Mouse (Mus musculus) stomach, embryonic 15.5 days (tissue): Measurements from ENCODE around the gene Mfap3l. TPM values are rescaled to one million over a fixed set of nuclear protein-coding genes. Genes with fewer than 3 reads are reported as not detected.
A peak's percentile ranks its signal among the peaks of the same experiment; 100 is the strongest.
"Not testable (repeated sequence)": the region's sequence is repeated elsewhere in the genome, so short reads cannot be mapped to it uniquely, and the experiment has no call there.

ENCODE experiments used
- ATAC-seq: fragments of 200-750 bp; cut with Nextera tagmentation; 2 replicates; pipeline ENCODE4 v1.8.0; 2017; ENCODE audit warnings: low read depth, moderate number of reproducible peaks, moderate TSS enrichment; ENCODE audit not compliant: insufficient read depth, low FRiP score
- H3K27ac ChIP-seq: fragments of 300-500 bp; sonication (generic); 2 replicates; pipeline ENCODE4 v1.5.1; 2015; ENCODE audit warnings: mild to moderate bottlenecking, inconsistent platforms
- H3K27me3 ChIP-seq: fragments of 300-500 bp; sonication (generic); replicated peaks from 2 replicates; pipeline ENCODE4 v1.6.1; 2015; ENCODE audit warnings: inconsistent platforms
- H3K36me3 ChIP-seq: fragments of 300-500 bp; sonication (generic); 2 replicates; pipeline ENCODE4 v1.6.1; 2015; ENCODE audit warnings: inconsistent platforms
- H3K4me1 ChIP-seq: fragments of 300-500 bp; sonication (generic); 2 replicates; pipeline ENCODE4 v1.6.1; 2015; ENCODE audit warnings: inconsistent platforms
- H3K4me2 ChIP-seq: fragments of 300-500 bp; sonication (generic); 2 replicates; pipeline ENCODE4 v1.6.1; 2015; ENCODE audit warnings: mild to moderate bottlenecking, inconsistent platforms
- H3K4me3 ChIP-seq: fragments of 300-500 bp; sonication (generic); replicated peaks from 2 replicates; pipeline ENCODE4 v1.5.1; 2015; ENCODE audit warnings: inconsistent platforms
- H3K9ac ChIP-seq: fragments of 300-500 bp; sonication (generic); 2 replicates; pipeline ENCODE4 v1.6.1; 2015; ENCODE audit warnings: inconsistent platforms
- H3K9me3 ChIP-seq: fragments of 300-500 bp; sonication (generic); 2 replicates; pipeline ENCODE4 v1.6.1; 2016; ENCODE audit warnings: inconsistent platforms
- WGBS: fragments of 180-500 bp; shearing (Covaris S2); methylation state at CpG from one replicate; pipeline ENCODE4 v1.1.7; 2015; 5-methylcytosine and 5-hydroxymethylcytosine counted together
- polyA plus RNA-seq: library from polyadenylated mRNA; unstranded; fragments of >200 nt; fragmentation: Nextera tagmentation; extraction: Ambion mirVana; gene quantifications from 2 replicates; pipeline ENCODE4 v1.2.1, GENCODE M21; 2015

The Mfap3l gene
- 0.92 and 0.94 TPM in 2 replicates for polyA plus RNA-seq

GRCm38 (mm10) chr8:60632250-60632932, at the start of gene Mfap3l:
Gene Mfap3l (plus strand): TSS chr8:60632827.
- Histone ChIP-seq H3K27ac (no peak within 1 kb of the TSS), H3K9ac (peak within 1 kb of the TSS; percentile 11; the same call in 1 of the 2 replicates), H3K4me3 (peak within 1 kb of the TSS; percentile 55), H3K4me2 (peak within 1 kb of the TSS; percentile 96), H3K36me3 (no peaks in the 10 kb centered on the region), H3K4me1 (peaks cover 8% of the 10 kb centered on the region), H3K27me3 (peaks cover 16% of the 10 kb centered on the region), H3K9me3 (no peaks in the 10 kb centered on the region)
- ATAC-seq = peak; percentile 99
- WGBS = under 1% methylated on average over 60 of the region's 60 CpGs

- 65% methylated on average over 2 of the region's 2 CpGs for WGBS
- Histone ChIP-seq H3K4me1 (no peaks in the 10 kb centered on the region), H3K36me3 (no peaks in the 10 kb centered on the region), H3K9me3 (no peaks in the 10 kb centered on the region), H3K27me3 (no peaks in the 10 kb centered on the region), H3K4me2 (no peak overlapping the region), H3K4me3 (no peak overlapping the region), H3K27ac (no peak overlapping the region), H3K9ac (no peak overlapping the region)
- ATAC-seq = no peak
Measured at GRCm38 (mm10) chr8:60583369-60583768, 49.3 kb upstream of the Mfap3l start.

DNA sequence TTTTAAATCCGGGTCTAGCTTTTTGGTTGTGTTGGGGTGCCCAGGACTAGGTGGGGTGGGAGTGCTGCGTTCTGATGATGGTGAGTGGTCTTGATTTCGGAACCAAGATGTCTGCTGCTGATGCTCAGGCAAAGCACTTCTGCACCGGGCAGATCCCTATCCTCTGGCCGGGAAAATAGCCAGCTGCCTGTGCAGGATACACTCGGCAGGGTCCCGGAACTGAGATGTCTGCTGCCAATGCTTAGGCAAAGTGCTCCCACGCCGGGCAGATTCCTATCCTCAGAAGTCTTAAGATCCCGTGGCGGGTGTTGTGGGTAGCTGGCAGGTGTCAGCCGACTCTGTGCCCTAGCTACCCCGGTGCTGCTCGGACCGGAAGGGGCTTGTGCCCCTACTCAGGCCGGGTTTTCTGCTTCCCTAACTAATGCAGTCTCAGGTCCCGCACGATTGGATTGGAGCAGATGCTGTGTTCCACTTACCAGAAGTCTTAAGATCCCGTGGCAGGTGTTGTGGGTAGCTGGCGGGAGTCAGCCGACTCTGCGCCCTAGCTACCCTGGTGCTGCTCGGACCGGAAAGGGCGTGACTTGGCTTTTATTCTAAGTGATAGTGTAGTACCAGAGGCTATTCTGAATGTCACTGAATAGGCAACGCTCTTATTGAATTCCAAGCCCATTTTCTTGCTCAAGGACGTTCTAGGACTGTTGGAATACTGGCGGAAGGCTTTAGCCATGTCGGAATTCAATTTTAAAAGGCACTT, 41.1 kb upstream of the Mfap3l start:
- H3K4me2 ChIP-seq, H3K36me3 ChIP-seq, H3K27ac ChIP-seq, H3K27me3 ChIP-seq, H3K9ac ChIP-seq, H3K9me3 ChIP-seq, ATAC-seq, H3K4me3 ChIP-seq, H3K4me1 ChIP-seq: not testable (repeated sequence)
- 85% methylated on average over 29 of the region's 29 CpGs for WGBS

DNA sequence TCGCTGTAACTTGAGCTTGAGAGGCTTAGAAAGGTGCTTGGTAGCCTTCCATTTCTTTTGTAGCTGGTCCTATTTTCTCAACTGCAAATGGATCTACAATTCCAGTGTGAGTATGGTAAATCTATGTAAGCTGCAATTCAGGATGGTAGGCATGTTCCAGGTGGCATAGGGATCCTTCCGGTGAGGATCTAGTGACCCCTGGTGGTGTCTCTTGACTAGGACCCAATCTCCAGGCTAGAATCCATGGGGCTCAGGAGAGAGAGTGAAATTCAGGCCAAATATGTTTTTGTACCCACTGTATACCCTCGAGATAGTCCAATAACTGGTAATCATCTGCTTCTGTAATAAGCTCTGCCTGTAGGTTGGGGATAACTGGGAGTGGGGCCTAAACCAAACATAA, 37.9 kb upstream of the Mfap3l start:
- ATAC-seq = no peak
- Histone ChIP-seq H3K36me3 (no peaks in the 10 kb centered on the region), H3K4me3 (no peak overlapping the region), H3K4me2 (no peak overlapping the region), H3K27me3 (no peaks in the 10 kb centered on the region), H3K9ac (no peak overlapping the region), H3K9me3 (no peaks in the 10 kb centered on the region), H3K27ac (no peak overlapping the region), H3K4me1 (no peaks in the 10 kb centered on the region)
- 69% methylated on average over 3 of the region's 3 CpGs for WGBS

- Histone ChIP-seq H3K27me3 (no peaks in the 10 kb centered on the region), H3K4me1 (no peaks in the 10 kb centered on the region), H3K4me3 (no peak overlapping the region), H3K4me2 (no peak overlapping the region), H3K9me3 (no peaks in the 10 kb centered on the region), H3K27ac (no peak overlapping the region), H3K36me3 (no peaks in the 10 kb centered on the region), H3K9ac (no peak overlapping the region)
- no peak for ATAC-seq
Measured at GRCm38 (mm10) chr8:60611580-60612111, 21.0 kb upstream of the Mfap3l start.

GRCm38 (mm10) chr8:60616928-60617327, 15.7 kb upstream of the Mfap3l start:
- H3K27me3 ChIP-seq = no peaks in the 10 kb centered on the region
- no peaks in the 10 kb centered on the region for H3K9me3 ChIP-seq
- no peaks in the 10 kb centered on the region for H3K36me3 ChIP-seq
- WGBS = 33% methylated on average over 2 of the region's 2 CpGs
- H3K27ac ChIP-seq = no peak overlapping the region
- H3K9ac ChIP-seq = no peak overlapping the region
- no peak overlapping the region for H3K4me3 ChIP-seq
- ATAC-seq = no peak
- no peaks in the 10 kb centered on the region for H3K4me1 ChIP-seq
- H3K4me2 ChIP-seq = no peak overlapping the region

DNA sequence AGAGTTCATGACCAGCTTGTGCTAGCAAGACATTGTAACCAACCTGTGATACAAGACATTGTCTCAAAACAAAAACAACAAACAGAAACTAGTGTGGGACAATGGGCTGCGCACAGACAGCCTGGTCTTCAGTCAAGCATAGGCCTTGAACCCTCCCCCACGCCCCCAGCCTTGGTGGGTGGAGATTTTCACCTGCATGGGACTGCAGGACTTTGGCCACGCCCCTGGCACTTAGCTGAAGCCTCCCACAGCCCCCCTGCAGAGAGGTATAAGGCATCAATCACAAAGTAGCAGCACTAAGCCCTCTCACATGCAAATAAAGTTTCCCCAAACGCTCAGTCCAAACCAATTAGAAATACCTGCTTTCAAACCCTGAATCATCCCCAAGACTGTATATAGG, 11.1 kb upstream of the Mfap3l start:
- Histone ChIP-seq H3K27ac (no peak overlapping the region), H3K4me3 (no peak overlapping the region), H3K36me3 (no peaks in the 10 kb centered on the region), H3K4me2 (no peak overlapping the region), H3K9me3 (no peaks in the 10 kb centered on the region), H3K4me1 (no peaks in the 10 kb centered on the region), H3K27me3 (no peaks in the 10 kb centered on the region), H3K9ac (no peak overlapping the region)
- no peak for ATAC-seq
- WGBS = 70% methylated on average over 4 of the region's 4 CpGs

GRCm38 (mm10) chr8:60622056-60622455, 10.6 kb upstream of the Mfap3l start:
- Histone ChIP-seq H3K4me3 (no peak overlapping the region), H3K4me1 (no peaks in the 10 kb centered on the region), H3K27ac (no peak overlapping the region), H3K27me3 (no peaks in the 10 kb centered on the region), H3K9me3 (no peaks in the 10 kb centered on the region), H3K9ac (no peak overlapping the region), H3K4me2 (no peak overlapping the region), H3K36me3 (no peaks in the 10 kb centered on the region)
- no peak for ATAC-seq
- 84% methylated on average over 12 of the region's 12 CpGs for WGBS

- H3K27ac ChIP-seq = no peak overlapping the region
- H3K4me2 ChIP-seq = no peak overlapping the region
- ATAC-seq = no peak
Measured at GRCm38 (mm10) chr8:60623438-60623837, 9.2 kb upstream of the Mfap3l start.

DNA sequence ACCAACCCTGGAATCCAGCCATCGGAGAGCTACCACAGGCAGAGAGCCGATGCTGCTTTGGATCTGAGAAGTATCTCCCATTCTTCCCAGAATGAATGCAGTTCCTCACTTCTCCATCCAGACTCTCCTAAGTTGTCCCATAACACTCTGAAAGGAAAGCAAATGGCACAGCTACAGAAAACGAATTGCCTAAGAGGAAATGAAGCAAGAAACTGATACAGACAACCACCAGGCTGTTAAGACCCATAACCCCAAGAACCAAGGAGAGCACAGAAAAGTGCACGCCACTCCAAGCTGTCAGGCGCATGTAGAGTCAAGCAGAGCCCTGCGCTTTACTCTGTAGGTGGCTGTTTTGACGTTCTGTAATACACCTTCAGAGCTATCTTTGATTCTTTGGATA, 7.9 kb upstream of the Mfap3l start:
- no peaks in the 10 kb centered on the region for H3K36me3 ChIP-seq
- WGBS = 82% methylated on average over 7 of the region's 7 CpGs
- H3K4me1 ChIP-seq = no peaks in the 10 kb centered on the region
- H3K27ac ChIP-seq = no peak overlapping the region
- H3K9me3 ChIP-seq = no peaks in the 10 kb centered on the region
- H3K27me3 ChIP-seq = 0 out of 2 replicates have a peak, but pooled peaks cover under 1% of the 10 kb centered on the region
- ATAC-seq = no peak
- H3K4me2 ChIP-seq = no peak overlapping the region
- H3K4me3 ChIP-seq = no peak overlapping the region
- H3K9ac ChIP-seq = no peak overlapping the region

More at GRCm38 (mm10) chr8:60623438-60623837, 9.2 kb upstream of the Mfap3l start:
- H3K4me3 ChIP-seq = no peak overlapping the region
- H3K4me1 ChIP-seq = no peaks in the 10 kb centered on the region
- no peak overlapping the region for H3K9ac ChIP-seq
- H3K36me3 ChIP-seq = no peaks in the 10 kb centered on the region
- H3K27me3 ChIP-seq = no peaks in the 10 kb centered on the region
- no peaks in the 10 kb centered on the region for H3K9me3 ChIP-seq
- 58% methylated on average over 1 of the region's 1 CpGs for WGBS

DNA sequence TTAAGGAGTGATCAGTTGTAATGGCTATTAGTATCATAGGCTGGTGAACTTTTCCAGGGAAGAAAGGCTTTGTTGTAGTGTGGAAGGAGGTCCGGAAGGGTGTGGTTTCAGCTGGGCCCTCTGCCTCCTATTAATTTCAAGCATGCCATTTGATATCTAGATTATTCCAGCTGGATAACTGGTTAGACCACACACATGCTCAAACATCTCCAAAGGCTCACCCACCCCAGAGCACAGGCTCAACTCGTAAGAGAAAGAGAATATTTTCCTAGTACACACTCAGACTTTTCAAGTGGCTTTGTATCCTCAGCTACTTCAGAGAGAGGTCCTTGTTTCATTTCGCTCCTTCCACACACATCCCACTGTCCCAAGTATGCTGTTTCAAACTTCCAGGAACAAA, 4.7 kb upstream of the Mfap3l start:
- WGBS = 65% methylated on average over 3 of the region's 3 CpGs
- Histone ChIP-seq H3K4me3 (no peak overlapping the region), H3K36me3 (no peaks in the 10 kb centered on the region), H3K27me3 (peaks cover 16% of the 10 kb centered on the region), H3K4me2 (no peak overlapping the region), H3K9ac (no peak overlapping the region), H3K4me1 (peaks cover 3% of the 10 kb centered on the region), H3K27ac (no peak overlapping the region), H3K9me3 (no peaks in the 10 kb centered on the region)
- ATAC-seq = no peak

- Histone ChIP-seq H3K9ac (no peak overlapping the region), H3K4me1 (peaks cover 8% of the 10 kb centered on the region), H3K4me2 (no peak overlapping the region), H3K27me3 (peaks cover 16% of the 10 kb centered on the region), H3K4me3 (no peak overlapping the region), H3K36me3 (no peaks in the 10 kb centered on the region), H3K27ac (no peak overlapping the region), H3K9me3 (no peaks in the 10 kb centered on the region)
- ATAC-seq = no peak
- WGBS = 64% methylated on average over 4 of the region's 4 CpGs
Measured at GRCm38 (mm10) chr8:60629059-60629458, 3.6 kb upstream of the Mfap3l start.
